Mouse (Mus musculus) liver, embryonic 14.5 days (tissue): ENCODE measurements at regions not wholly inside any gene's neighbourhood (a gene's known extent, or its start where the extent isn't known, plus 50 kb on each side); places are given as distances from the start of the nearest gene placed in this dataset.

ENCODE experiments used
- CTCF ChIP-seq: IDR thresholded peaks from 2 replicates; pipeline ENCODE4 v1.5.1; 2016; ENCODE audit warnings: antibody characterized with exemption, low read depth, control low read depth
- EP300 ChIP-seq: IDR thresholded peaks from 2 replicates; pipeline ENCODE4 v1.6.1; 2016; ENCODE audit warnings: antibody characterized with exemption, low read depth

DNA sequence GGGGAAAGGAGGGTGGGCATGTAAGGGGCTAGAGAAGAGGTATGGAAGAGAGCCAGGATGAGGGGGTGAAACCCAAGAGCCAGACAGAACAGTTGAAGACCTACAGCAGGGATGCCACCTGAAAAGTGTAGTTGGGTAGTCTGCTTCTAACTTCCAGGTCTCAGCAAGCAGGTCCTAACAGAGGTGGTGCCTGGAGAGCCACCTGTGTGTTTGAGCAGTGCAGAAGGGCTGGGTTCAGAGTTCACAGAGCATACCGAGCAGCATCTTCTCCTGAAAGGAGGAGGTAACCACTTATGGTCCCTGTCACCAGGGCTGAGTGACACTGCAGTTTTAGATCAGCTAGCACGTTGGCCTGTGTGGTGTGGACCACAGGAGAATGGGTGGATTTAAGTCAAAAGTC, 605.3 kb downstream of the Pard3 start:
- TF ChIP-seq CTCF (no peak), EP300 (no peak)
